Mouse (Mus musculus): ENCODE results near the gene Pde4b. TPM values are rescaled to one million over a fixed set of nuclear protein-coding genes. Genes with fewer than 3 reads are reported as not detected.

Gene Pde4b
- total and polyA plus RNA-seq, 3 experiments: 0.27 TPM; not detected in 2

DNA sequence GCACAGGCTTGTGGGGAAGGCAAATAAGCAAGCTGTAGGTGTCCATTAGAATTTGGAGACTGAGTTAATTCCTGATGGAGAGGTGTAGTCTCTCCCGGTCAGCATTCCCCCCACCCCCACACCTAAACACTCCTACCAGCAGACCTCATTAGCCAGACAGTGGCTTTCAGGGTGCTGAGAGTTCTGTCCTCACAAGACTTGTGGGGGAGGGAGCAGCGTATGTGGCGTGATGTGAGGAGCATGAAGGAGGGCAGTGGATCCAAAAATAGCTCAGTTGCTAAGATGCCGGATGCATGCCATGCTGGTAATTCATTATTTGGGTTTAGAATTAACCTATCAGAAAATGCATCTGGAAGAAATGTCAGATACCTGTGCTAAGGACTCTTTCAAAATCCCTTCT is 321.6 kb downstream of the Pde4b start:
- DNase-seq (ENCODE audit: low spot score) (no peak), ATAC-seq (ENCODE audit: extremely low read depth, insufficient number of reproducible peaks, low FRiP score, poor library complexity, severe bottlenecking) (no peak)
- Histone ChIP-seq H3K36me3 (replicated peaks) (no peaks in the 10 kb centered on the region), H3K9me3 (replicated peaks) (peaks cover 22% of the 10 kb centered on the region), H3K27me3 (ENCODE audit: insufficient read depth, low read length) (no peaks in the 10 kb centered on the region), H3K4me3 (ENCODE audit: low read depth, low read length) (no peak overlapping the region), H3K4me1 (ENCODE audit: insufficient read depth, low read depth, low read length) (no peaks in the 10 kb centered on the region)
- TF ChIP-seq TAL1 (conservative IDR thresholded peaks at IDR 0.05; ENCODE audit: low read depth, low read length) (no peak), POLR2AphosphoS5 (IDR thresholded peaks at IDR 0.05; ENCODE audit: insufficient replicate concordance, low read depth, low read length) (no peak), GATA1 (IDR thresholded peaks at IDR 0.05; ENCODE audit: borderline replicate concordance, low read length) (no peak), CTCF (IDR thresholded peaks at IDR 0.05; ENCODE audit: low read depth, low read length) (no peak), GATA2 (IDR thresholded peaks at IDR 0.05; ENCODE audit: borderline replicate concordance, low read depth, low read length) (no peak)

DNA sequence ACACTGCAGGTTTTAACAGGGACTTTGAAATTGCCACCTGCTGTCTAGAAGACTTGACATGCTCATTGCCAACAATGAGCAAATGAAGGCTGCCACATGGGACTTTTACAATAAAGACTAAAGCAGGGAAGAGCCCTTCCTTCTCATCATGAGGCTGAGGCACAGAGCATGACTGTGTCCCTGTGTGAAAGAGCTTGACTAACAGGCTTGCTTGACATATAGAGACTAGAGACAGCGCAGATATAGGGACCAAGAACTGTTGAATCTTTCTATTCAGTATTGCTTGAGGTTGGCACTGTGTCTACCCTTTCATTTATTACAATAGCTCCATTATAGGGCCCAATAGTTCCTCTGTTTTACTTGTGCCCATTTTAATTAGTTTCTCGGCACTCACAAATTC is 325.8 kb downstream of the Pde4b start:
- ATAC-seq (ENCODE audit: extremely low read depth, insufficient number of reproducible peaks, low FRiP score, poor library complexity, severe bottlenecking) (no peak), DNase-seq (ENCODE audit: low spot score) (no peak)
- H3K4me3 ChIP-seq (ENCODE audit: low read depth, low read length): no peak overlapping the region
- H3K4me1 ChIP-seq (ENCODE audit: insufficient read depth, low read depth, low read length): no peaks in the 10 kb centered on the region
- TF ChIP-seq GATA2 (IDR thresholded peaks at IDR 0.05; ENCODE audit: borderline replicate concordance, low read depth, low read length) (no peak), CTCF (IDR thresholded peaks at IDR 0.05; ENCODE audit: low read depth, low read length) (no peak), GATA1 (IDR thresholded peaks at IDR 0.05; ENCODE audit: borderline replicate concordance, low read length) (no peak), TAL1 (conservative IDR thresholded peaks at IDR 0.05; ENCODE audit: low read depth, low read length) (no peak), POLR2AphosphoS5 (IDR thresholded peaks at IDR 0.05; ENCODE audit: insufficient replicate concordance, low read depth, low read length) (no peak)
- no peaks in the 10 kb centered on the region for H3K36me3 ChIP-seq (replicated peaks)
- H3K9me3 ChIP-seq (replicated peaks): peaks cover 28% of the 10 kb centered on the region
- no peaks in the 10 kb centered on the region for H3K27me3 ChIP-seq (ENCODE audit: insufficient read depth, low read length)

DNA sequence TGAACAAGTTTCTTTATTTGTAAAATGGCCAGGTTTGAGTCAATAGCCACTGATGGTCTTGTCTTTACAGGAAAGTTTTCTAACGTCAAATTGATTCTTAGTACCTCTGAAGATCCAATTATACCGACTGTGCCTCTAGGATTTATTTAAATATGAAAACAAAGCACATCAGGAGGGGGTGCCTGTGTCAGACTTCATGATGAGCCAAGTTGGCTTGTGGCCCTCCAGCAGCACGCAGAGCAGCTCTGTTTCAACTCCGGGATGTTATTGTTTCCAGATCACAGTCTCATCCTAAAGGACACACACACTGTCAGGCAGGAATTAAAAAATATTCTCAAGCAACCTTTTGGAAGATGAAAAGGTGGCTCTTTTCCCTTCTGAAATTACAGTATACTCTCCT is 326.5 kb downstream of the Pde4b start:
- ATAC-seq (ENCODE audit: extremely low read depth, insufficient number of reproducible peaks, low FRiP score, poor library complexity, severe bottlenecking) (no peak), DNase-seq (ENCODE audit: low spot score) (no peak)
- H3K4me1 ChIP-seq (ENCODE audit: insufficient read depth, low read depth, low read length): no peaks in the 10 kb centered on the region
- TF ChIP-seq POLR2AphosphoS5 (IDR thresholded peaks at IDR 0.05; ENCODE audit: insufficient replicate concordance, low read depth, low read length) (no peak), TAL1 (conservative IDR thresholded peaks at IDR 0.05; ENCODE audit: low read depth, low read length) (no peak), GATA1 (IDR thresholded peaks at IDR 0.05; ENCODE audit: borderline replicate concordance, low read length) (no peak), GATA2 (IDR thresholded peaks at IDR 0.05; ENCODE audit: borderline replicate concordance, low read depth, low read length) (no peak), CTCF (IDR thresholded peaks at IDR 0.05; ENCODE audit: low read depth, low read length) (no peak)
- no peaks in the 10 kb centered on the region for H3K36me3 ChIP-seq (replicated peaks)
- no peak overlapping the region for H3K4me3 ChIP-seq (ENCODE audit: low read depth, low read length)
- H3K27me3 ChIP-seq (ENCODE audit: insufficient read depth, low read length): no peaks in the 10 kb centered on the region
- H3K9me3 ChIP-seq (replicated peaks): peaks cover 25% of the 10 kb centered on the region

DNA sequence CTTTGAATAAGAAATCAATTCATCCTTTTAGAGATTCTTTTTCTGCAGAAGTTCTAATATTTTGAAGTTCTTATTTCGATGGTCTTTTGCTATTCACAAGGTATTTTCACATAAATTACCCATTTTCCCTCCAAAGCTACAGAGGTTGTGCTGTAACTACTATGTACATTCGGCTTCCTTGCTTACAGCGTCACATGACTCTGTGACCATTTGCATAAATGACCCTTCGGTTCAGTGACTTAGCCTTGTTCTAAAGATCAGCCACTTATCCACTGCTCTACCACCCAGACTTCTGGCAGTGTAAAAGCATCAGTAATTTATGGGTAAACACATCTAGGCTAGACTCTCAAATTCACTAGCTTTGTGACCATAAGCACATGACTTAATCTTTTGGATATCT is 327.3 kb downstream of the Pde4b start:
- H3K36me3 ChIP-seq (replicated peaks): no peaks in the 10 kb centered on the region
- no peak overlapping the region for H3K4me3 ChIP-seq (ENCODE audit: low read depth, low read length)
- no peak for DNase-seq (ENCODE audit: low spot score)
- TF ChIP-seq CTCF (IDR thresholded peaks at IDR 0.05; ENCODE audit: low read depth, low read length) (no peak), TAL1 (conservative IDR thresholded peaks at IDR 0.05; ENCODE audit: low read depth, low read length) (no peak), POLR2AphosphoS5 (IDR thresholded peaks at IDR 0.05; ENCODE audit: insufficient replicate concordance, low read depth, low read length) (no peak), GATA1 (IDR thresholded peaks at IDR 0.05; ENCODE audit: borderline replicate concordance, low read length) (no peak), GATA2 (IDR thresholded peaks at IDR 0.05; ENCODE audit: borderline replicate concordance, low read depth, low read length) (no peak)
- no peaks in the 10 kb centered on the region for H3K4me1 ChIP-seq (ENCODE audit: insufficient read depth, low read depth, low read length)
- peaks cover 23% of the 10 kb centered on the region for H3K9me3 ChIP-seq (replicated peaks)
- no peak for ATAC-seq (ENCODE audit: extremely low read depth, insufficient number of reproducible peaks, low FRiP score, poor library complexity, severe bottlenecking)
- H3K27me3 ChIP-seq (ENCODE audit: insufficient read depth, low read length): no peaks in the 10 kb centered on the region

DNA sequence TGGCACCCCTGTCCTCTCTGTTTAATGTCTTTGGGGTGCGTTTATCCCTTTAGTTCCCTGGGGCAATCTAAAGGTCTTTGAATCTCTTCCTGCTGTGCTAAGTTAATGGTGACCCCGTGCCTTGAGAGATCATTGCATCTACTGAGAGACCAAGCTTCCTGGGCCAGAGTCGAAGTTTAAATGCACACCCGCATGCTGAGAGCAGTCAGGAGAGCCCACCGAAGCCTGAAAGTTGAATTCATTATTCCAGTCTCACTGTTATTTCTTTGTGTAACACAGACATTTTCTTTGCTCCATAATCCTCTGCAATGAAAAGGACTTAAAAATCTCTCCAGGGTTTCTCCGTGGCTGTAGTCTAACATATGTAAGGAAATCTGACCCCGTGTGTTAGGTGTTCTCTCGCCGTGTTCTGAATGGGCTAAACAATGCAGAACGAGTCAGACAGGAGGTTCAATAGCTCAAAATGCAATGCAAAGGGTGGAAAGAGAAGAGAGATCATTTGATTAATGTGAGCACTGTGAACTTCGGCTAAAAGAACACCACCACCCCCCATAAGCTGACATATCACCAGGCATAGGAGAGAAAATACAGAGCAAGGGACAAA is 333.6 kb downstream of the Pde4b start:
- DNase-seq (ENCODE audit: low spot score): no peak
- Histone ChIP-seq H3K27me3 (ENCODE audit: insufficient read depth, low read length) (no peaks in the 10 kb centered on the region), H3K4me3 (ENCODE audit: low read depth, low read length) (no peak overlapping the region), H3K9me3 (replicated peaks) (peaks cover 18% of the 10 kb centered on the region), H3K36me3 (replicated peaks) (no peaks in the 10 kb centered on the region), H3K4me1 (ENCODE audit: insufficient read depth, low read depth, low read length) (no peaks in the 10 kb centered on the region)
- TF ChIP-seq TAL1 (conservative IDR thresholded peaks at IDR 0.05; ENCODE audit: low read depth, low read length): no peak
- TF ChIP-seq GATA1 (IDR thresholded peaks at IDR 0.05; ENCODE audit: borderline replicate concordance, low read length): no peak
- TF ChIP-seq CTCF (IDR thresholded peaks at IDR 0.05; ENCODE audit: low read depth, low read length): no peak
- TF ChIP-seq GATA2 (IDR thresholded peaks at IDR 0.05; ENCODE audit: borderline replicate concordance, low read depth, low read length): no peak
- no peak for TF ChIP-seq POLR2AphosphoS5 (IDR thresholded peaks at IDR 0.05; ENCODE audit: insufficient replicate concordance, low read depth, low read length)
- ATAC-seq (ENCODE audit: extremely low read depth, insufficient number of reproducible peaks, low FRiP score, poor library complexity, severe bottlenecking): no peak

DNA sequence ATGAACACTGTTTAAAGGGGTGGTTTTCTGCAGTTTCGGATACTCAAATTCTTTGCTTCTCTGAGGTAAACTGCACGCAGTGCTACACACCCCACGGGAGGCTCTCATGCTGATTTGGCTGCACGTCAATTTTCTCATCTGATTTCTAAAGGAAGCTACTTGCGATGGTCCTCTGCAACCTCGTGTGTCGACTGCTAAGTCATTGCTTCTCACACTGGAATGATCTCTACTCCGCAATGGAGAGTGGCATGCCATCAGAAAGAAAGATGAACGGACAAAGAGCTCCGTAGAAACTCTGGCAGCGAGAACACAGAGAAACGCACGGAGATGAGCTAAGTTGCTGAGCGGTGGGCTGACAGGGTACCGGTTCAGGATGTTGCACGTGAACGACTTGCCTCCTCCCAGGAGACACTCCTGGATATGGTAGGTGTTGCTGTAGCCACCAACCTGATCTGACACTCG is 334.1 kb downstream of the Pde4b start:
- Histone ChIP-seq H3K27me3 (ENCODE audit: insufficient read depth, low read length) (no peaks in the 10 kb centered on the region), H3K4me1 (ENCODE audit: insufficient read depth, low read depth, low read length) (no peaks in the 10 kb centered on the region), H3K36me3 (replicated peaks) (no peaks in the 10 kb centered on the region), H3K4me3 (ENCODE audit: low read depth, low read length) (no peak overlapping the region), H3K9me3 (replicated peaks) (peaks cover 18% of the 10 kb centered on the region)
- TF ChIP-seq GATA2 (IDR thresholded peaks at IDR 0.05; ENCODE audit: borderline replicate concordance, low read depth, low read length) (no peak), POLR2AphosphoS5 (IDR thresholded peaks at IDR 0.05; ENCODE audit: insufficient replicate concordance, low read depth, low read length) (no peak), CTCF (IDR thresholded peaks at IDR 0.05; ENCODE audit: low read depth, low read length) (no peak), GATA1 (IDR thresholded peaks at IDR 0.05; ENCODE audit: borderline replicate concordance, low read length) (no peak), TAL1 (conservative IDR thresholded peaks at IDR 0.05; ENCODE audit: low read depth, low read length) (no peak)
- ATAC-seq (ENCODE audit: extremely low read depth, insufficient number of reproducible peaks, low FRiP score, poor library complexity, severe bottlenecking): no peak
- no peak for DNase-seq (ENCODE audit: low spot score)
